Mouse (Mus musculus): Measurements from ENCODE around the gene Zan. TPM values are rescaled to one million over a fixed set of nuclear protein-coding genes. Genes with fewer than 3 reads are reported as not detected.
A peak's percentile ranks its signal among the peaks of the same experiment; 100 is the strongest.

Zan gene
- total and polyA plus RNA-seq, 3 experiments = 0.04 to 0.10 TPM; not detected in 1

- in situ Hi-C loops (cut with MboI; ENCODE audit: low pct_ligation_motif_present, low pct_unique_long_range_greater_than_20kb, low sequenced_read_pairs) = no loop called here
- H3K4me3 ChIP-seq (replicated peaks in 1 of 3; ENCODE audit: low read depth in 2 of 3, low read length in 2 of 3, poor library complexity in 1 of 3) = no peak overlapping the region
- no peaks in the 10 kb centered on the region for H3K79me2 ChIP-seq (replicated peaks; ENCODE audit: control insufficient read depth, extremely low read depth, insufficient read depth, poor library complexity, severe bottlenecking)
- TF ChIP-seq MAX (IDR thresholded peaks at IDR 0.05; ENCODE audit: low read length) (no peak), ZMIZ1 (IDR thresholded peaks at IDR 0.05; ENCODE audit: low read depth, low read length) (no peak)
- H3K4me2 ChIP-seq (ENCODE audit: insufficient read depth, low read depth, poor library complexity, severe bottlenecking) = no peak overlapping the region
- H3K27me3 ChIP-seq (replicated peaks) = peaks cover 90% of the 10 kb centered on the region
- no peaks in the 10 kb centered on the region for H3K9me3 ChIP-seq (replicated peaks; ENCODE audit: low read length)
- H3K27ac ChIP-seq (ENCODE audit: insufficient read depth, low read depth) = no peak overlapping the region
- H3K4me1 ChIP-seq (ENCODE audit: control insufficient read depth in 1 of 2, insufficient read depth in 2 of 2) = peaks cover 0 to 4% of the 10 kb centered on the region in 2 experiments; a peak in 1 of 4 replicates
- H3K9ac ChIP-seq (ENCODE audit: insufficient read depth, low read depth) = no peak overlapping the region
- no peaks in the 10 kb centered on the region for H3K36me3 ChIP-seq (replicated peaks in 1 of 2; ENCODE audit: control insufficient read depth in 1 of 2, insufficient read depth in 1 of 2, low read length in 1 of 2)
- dilution Hi-C loops (cut with MboI; ENCODE audit: extremely low pct_ligation_motif_present, extremely low pct_unique_long_range_greater_than_20kb, low sequenced_read_pairs) = no loop called here
- DNase-seq (ENCODE audit: extremely low read depth) = no peak
Observed at GRCm38 (mm10) chr5:137472252-137472904, 4.5 kb downstream of the Zan start.

DNA sequence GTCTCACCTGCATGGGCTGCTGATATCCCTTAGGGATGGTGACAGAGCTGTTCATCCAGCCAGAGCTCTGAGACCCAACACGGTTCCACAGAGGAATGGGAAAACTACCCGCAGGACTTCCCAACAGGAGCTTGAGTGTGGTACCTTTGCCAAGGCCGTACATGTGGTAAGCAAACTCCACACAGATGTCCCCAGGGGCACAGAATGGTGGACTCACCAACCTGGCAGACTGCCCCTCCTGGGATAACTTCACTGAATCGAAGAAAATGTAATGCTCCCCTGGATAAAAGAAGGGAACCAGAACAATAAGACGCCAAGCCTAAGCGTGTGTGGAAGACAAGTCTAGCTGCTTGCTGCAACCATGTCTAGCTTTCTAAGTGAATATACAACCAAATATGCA lies 9.9 kb downstream of the Zan start:
- Histone ChIP-seq H3K79me2 (replicated peaks; ENCODE audit: control insufficient read depth, extremely low read depth, insufficient read depth, poor library complexity, severe bottlenecking) (no peaks in the 10 kb centered on the region), H3K4me1 (ENCODE audit: control insufficient read depth in 1 of 2, insufficient read depth in 2 of 2) (peaks cover 0 to 4% of the 10 kb centered on the region in 2 experiments; a peak in 1 of 4 replicates), H3K4me3 (replicated peaks in 1 of 3; ENCODE audit: low read depth in 2 of 3, low read length in 2 of 3, poor library complexity in 1 of 3) (no peak overlapping the region), H3K9me3 (replicated peaks; ENCODE audit: low read length) (peaks cover 8% of the 10 kb centered on the region), H3K27ac (ENCODE audit: insufficient read depth, low read depth) (no peak overlapping the region), H3K4me2 (ENCODE audit: insufficient read depth, low read depth, poor library complexity, severe bottlenecking) (no peak overlapping the region), H3K27me3 (replicated peaks) (peaks cover 72% of the 10 kb centered on the region), H3K36me3 (replicated peaks in 1 of 2; ENCODE audit: control insufficient read depth in 1 of 2, insufficient read depth in 1 of 2, low read length in 1 of 2) (no peaks in the 10 kb centered on the region), H3K9ac (ENCODE audit: insufficient read depth, low read depth) (no peak overlapping the region)
- DNase-seq (ENCODE audit: extremely low read depth) = no peak
- dilution Hi-C loops (cut with MboI; ENCODE audit: extremely low pct_ligation_motif_present, extremely low pct_unique_long_range_greater_than_20kb, low sequenced_read_pairs) = no loop called here
- in situ Hi-C loops (cut with MboI; ENCODE audit: low pct_ligation_motif_present, low pct_unique_long_range_greater_than_20kb, low sequenced_read_pairs) = no loop called here
- TF ChIP-seq NRF1 (IDR thresholded peaks at IDR 0.05; ENCODE audit: low read depth, low read length) (no peak), JUND (conservative IDR thresholded peaks at IDR 0.05; ENCODE audit: low read depth, low read length) (no peak), MAX (IDR thresholded peaks at IDR 0.05; ENCODE audit: low read length) (no peak), CTCF (conservative IDR thresholded peaks at IDR 0.05 in 1 of 2, IDR thresholded peaks at IDR 0.05 in 1 of 2; ENCODE audit: low read depth in 2 of 2, low read length in 2 of 2) (no peak), UBTF (IDR thresholded peaks at IDR 0.05; ENCODE audit: low read depth, low read length) (no peak)

GRCm38 (mm10) chr5:137465049-137465448 lies 11.8 kb downstream of the Zan start:
- dilution Hi-C loops (cut with MboI; ENCODE audit: extremely low pct_ligation_motif_present, extremely low pct_unique_long_range_greater_than_20kb, low sequenced_read_pairs) (no loop called here), in situ Hi-C loops (cut with MboI; ENCODE audit: low pct_ligation_motif_present, low pct_unique_long_range_greater_than_20kb, low sequenced_read_pairs) (no loop called here)
- no peak for DNase-seq (ENCODE audit: extremely low read depth)
- no peak overlapping the region for H3K27ac ChIP-seq (ENCODE audit: insufficient read depth, low read depth)
- H3K9me3 ChIP-seq (replicated peaks; ENCODE audit: low read length) = peaks cover 8% of the 10 kb centered on the region
- no peak overlapping the region for H3K4me2 ChIP-seq (ENCODE audit: insufficient read depth, low read depth, poor library complexity, severe bottlenecking)
- no peak overlapping the region for H3K9ac ChIP-seq (ENCODE audit: insufficient read depth, low read depth)
- H3K36me3 ChIP-seq (replicated peaks in 1 of 2; ENCODE audit: control insufficient read depth in 1 of 2, insufficient read depth in 1 of 2, low read length in 1 of 2) = no peaks in the 10 kb centered on the region
- H3K4me3 ChIP-seq (replicated peaks in 1 of 3; ENCODE audit: low read depth in 2 of 3, low read length in 2 of 3, poor library complexity in 1 of 3) = no peak overlapping the region
- H3K27me3 ChIP-seq (replicated peaks) = peaks cover 65% of the 10 kb centered on the region
- no peak for TF ChIP-seq USF2 (conservative IDR thresholded peaks at IDR 0.05; ENCODE audit: low read depth, low read length)
- no peak for TF ChIP-seq MAZ (IDR thresholded peaks at IDR 0.05; ENCODE audit: low read depth, low read length)
- peak in 1 of 2 experiments; percentile 43; a peak in 2 of 4 replicates for TF ChIP-seq CTCF (conservative IDR thresholded peaks at IDR 0.05 in 1 of 2, IDR thresholded peaks at IDR 0.05 in 1 of 2; ENCODE audit: low read depth in 2 of 2, low read length in 2 of 2)
- no peak for TF ChIP-seq SIN3A (IDR thresholded peaks at IDR 0.05; ENCODE audit: low read length)
- no peak for TF ChIP-seq UBTF (IDR thresholded peaks at IDR 0.05; ENCODE audit: low read depth, low read length)
- no peak for TF ChIP-seq MAX (IDR thresholded peaks at IDR 0.05; ENCODE audit: low read length)
- TF ChIP-seq RAD21 (IDR thresholded peaks at IDR 0.05; ENCODE audit: low read depth, low read length) = peak; percentile 27
- H3K79me2 ChIP-seq (replicated peaks; ENCODE audit: control insufficient read depth, extremely low read depth, insufficient read depth, poor library complexity, severe bottlenecking) = no peaks in the 10 kb centered on the region
- H3K4me1 ChIP-seq (ENCODE audit: control insufficient read depth in 1 of 2, insufficient read depth in 2 of 2) = peaks cover 0 to 4% of the 10 kb centered on the region in 2 experiments; a peak in 1 of 4 replicates

Measured in CH12.LX (cell line).